Mouse (Mus musculus) Patski (cell line): ENCODE measurements around the gene Runx1. TPM values are rescaled to one million over a fixed set of nuclear protein-coding genes. Genes with fewer than 3 reads are reported as not detected.

Source experiments
- ATAC-seq: fragments of 100-300 bp; one replicate; pipeline ENCODE4 v1.8.0; 2021
- CTCF ChIA-PET: fragments of 350-600 bp; sonication (Branson Sonifier 250); formaldehyde crosslinking; loops from one replicate; lab custom pipeline; 2022; ENCODE audit warnings: inconsistent platforms; lab: Charles Lee
- POLR2A ChIA-PET: fragments of 350-600 bp; sonication (Branson Sonifier 250); formaldehyde crosslinking; loops from one replicate; lab custom pipeline; 2022; ENCODE audit warnings: antibody characterized with exemption, inconsistent platforms; lab: Charles Lee
- DNase-seq: peaks from one replicate; pipeline ENCODE4 v3.0.0-alpha.2; 2011; ENCODE audit warnings: low read depth, low spot score
- H3K27me3 ChIP-seq: fragments of 371-371 bp; one replicate; pipeline ENCODE4 v1.5.1; 2021
- CTCF ChIP-seq: fragments of 100-300 bp; IDR thresholded peaks from one replicate; pipeline ENCODE4 v1.5.1; 2021
- in situ Hi-C: fragments of 300-500 bp; cut with MboI; formaldehyde crosslinking; loops from 3 replicates; pipeline ENCODE4 v1.11.1; 2018; ENCODE audit warnings: low pct_unique_long_range_greater_than_20kb, mixed read lengths
- polyA plus RNA-seq: library from polyadenylated mRNA; unstranded; gene quantifications from one replicate; pipeline ENCODE4 v1.2.3, GENCODE M21; 2021

The Runx1 gene
- polyA plus RNA-seq, 1 experiment from 2014 or later = 42.5 TPM

DNA sequence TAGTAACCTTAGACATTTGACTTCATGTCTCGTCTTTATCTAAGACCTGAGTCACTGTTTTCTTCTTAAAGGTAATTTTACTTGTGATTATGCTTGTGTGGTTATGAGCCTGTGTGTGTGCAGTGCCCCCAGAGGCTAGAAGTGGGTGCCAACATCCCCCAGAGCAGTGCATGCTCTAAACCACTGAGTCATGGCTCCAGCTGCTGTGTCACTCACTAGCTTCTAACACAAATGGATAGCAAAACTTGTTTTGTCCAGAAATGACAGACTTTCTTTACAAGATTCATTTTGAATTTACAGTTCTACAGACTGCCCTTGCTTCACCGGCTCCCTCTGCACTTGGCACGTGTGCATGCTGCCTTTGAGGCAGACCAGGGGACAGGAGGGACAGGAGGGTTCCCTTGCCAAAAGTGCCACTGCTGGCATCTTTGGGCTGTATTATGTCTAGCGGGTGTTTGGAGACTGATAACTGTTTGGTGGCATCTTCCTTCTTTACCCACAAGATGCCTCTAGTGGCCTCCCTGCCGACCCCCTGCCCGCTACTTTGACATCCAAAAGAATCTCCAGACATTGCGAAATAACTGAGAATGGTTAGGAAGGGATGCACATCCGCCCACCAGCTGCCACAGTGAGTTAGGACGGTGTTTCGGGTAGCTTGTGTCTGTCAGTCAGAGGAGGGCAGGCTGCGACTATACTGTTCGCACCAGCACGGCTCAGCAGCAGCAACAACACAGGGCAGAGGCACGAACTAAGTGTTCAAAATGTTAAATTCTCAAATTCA is 217.6 kb downstream of the Runx1 start:
- DNase-seq = no peak
- POLR2A ChIA-PET = interaction anchor here (0.6 to 3.5 kb wide), 4 partner anchors 12 to 97 kb away, joined by 4 to 24 read pairs (median 4); no protein-coding TSS in a partner anchor
- TF ChIP-seq CTCF = no peak
- H3K27me3 ChIP-seq = no peaks in the 10 kb centered on the region
- in situ Hi-C loops = no loop called here
- CTCF ChIA-PET = interaction anchor here (0.8 to 1.4 kb wide), 2 partner anchors 26 to 43 kb away, joined by 3 read pairs; no protein-coding TSS in a partner anchor
- ATAC-seq = no peak

DNA sequence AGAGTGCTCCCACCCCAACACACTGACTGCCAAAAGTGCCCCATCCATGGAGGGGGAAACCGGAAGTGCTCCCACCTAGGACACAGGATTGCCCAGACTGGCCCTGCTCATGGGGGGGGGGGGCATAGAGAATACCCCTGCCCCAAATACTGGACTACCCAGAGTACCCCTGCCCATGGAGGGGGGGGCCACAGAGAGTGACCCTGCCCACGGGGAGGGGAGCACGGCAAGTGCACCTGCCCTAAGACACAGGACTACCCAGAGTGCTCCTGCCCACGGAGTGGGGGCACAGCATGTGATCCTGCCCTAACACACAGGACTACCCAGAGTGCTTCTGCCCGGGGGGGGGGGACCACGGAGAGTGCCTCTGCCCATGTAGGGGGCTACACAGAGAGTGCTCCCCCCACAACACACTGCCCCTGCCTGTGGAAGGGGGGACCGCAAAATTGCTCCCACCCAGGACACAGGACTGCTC is 219.4 kb downstream of the Runx1 start:
- POLR2A ChIA-PET = no interaction called here
- CTCF ChIA-PET = no interaction called here
- ATAC-seq (no peak), DNase-seq (no peak)
- H3K27me3 ChIP-seq = no peaks in the 10 kb centered on the region
- TF ChIP-seq CTCF = no peak
- in situ Hi-C loops = no loop called here

DNA sequence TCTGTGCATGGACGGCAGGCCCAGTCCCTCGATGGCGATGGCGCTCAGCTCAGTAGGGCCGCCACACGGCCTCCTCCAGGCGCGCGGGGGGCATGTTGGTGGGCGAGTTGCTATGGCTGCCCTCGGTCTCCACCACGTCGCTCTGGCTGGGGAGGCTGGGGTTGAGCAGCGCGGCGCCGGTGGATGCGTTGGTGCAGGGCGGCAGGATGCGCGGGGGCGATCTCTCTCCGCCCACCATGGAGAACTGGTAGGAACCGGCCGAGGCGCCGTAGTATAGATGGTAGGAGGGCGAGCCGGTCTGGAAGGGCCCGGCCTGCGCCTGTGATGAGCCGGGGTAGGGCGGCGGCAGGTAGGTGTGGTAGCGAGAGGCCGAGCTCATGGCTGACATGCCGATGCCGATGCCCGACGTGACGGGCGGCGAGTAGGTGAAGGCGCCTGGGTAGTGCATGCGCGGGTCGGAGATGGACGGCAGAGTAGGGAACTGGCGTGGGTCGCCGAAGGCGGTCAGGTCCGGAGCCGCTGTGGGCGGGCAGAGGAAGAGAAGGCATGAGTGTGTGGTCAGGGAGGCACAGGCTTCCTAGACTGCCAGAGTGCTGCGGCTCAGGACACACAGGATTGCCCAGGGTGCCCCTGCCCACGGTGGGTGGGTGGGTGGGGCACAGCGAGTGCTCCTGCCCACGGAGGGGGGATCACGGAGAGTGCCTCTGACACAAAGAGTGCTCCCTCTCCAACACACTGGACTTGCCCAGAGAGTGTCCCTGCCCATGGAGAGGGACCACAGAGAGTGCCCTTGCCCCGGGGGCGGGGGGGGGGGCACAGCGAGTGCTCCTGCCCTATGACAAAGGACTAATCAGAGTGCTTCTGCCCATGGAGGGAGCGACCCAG is 220.1 kb downstream of the Runx1 start:
- TF ChIP-seq CTCF = no peak
- POLR2A ChIA-PET = no interaction called here
- DNase-seq (no peak), ATAC-seq (no peak)
- H3K27me3 ChIP-seq = no peaks in the 10 kb centered on the region
- CTCF ChIA-PET = interaction anchor here (1.7 kb wide), 1 partner anchor 14 kb away, joined by 4 read pairs; no protein-coding TSS in a partner anchor
- in situ Hi-C loops = no loop called here

DNA sequence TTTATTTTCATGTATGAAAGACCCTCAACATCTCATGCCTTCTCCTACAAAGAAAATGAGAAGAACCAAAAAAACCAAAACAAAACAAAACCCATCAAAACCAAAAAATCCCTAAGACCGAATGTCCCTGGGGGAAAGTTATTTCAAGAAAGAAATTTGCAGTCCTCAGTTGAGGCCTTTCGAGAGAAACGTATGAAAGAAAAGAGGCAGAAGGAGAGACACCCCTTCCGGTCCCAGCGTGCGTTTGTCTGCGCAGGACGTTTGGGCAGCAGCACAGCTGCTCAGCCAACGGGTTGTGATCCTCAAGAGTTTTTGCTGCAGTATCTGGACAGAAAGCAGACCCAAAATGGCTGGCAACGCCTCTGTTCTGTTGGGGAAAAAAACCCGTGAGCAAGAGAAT is 223.4 kb downstream of the Runx1 start:
- no peak for ATAC-seq
- in situ Hi-C loops = no loop called here
- ChIA-PET CTCF (no interaction called here), POLR2A (no interaction called here)
- no peak for TF ChIP-seq CTCF
- H3K27me3 ChIP-seq = no peaks in the 10 kb centered on the region
- no peak for DNase-seq

DNA sequence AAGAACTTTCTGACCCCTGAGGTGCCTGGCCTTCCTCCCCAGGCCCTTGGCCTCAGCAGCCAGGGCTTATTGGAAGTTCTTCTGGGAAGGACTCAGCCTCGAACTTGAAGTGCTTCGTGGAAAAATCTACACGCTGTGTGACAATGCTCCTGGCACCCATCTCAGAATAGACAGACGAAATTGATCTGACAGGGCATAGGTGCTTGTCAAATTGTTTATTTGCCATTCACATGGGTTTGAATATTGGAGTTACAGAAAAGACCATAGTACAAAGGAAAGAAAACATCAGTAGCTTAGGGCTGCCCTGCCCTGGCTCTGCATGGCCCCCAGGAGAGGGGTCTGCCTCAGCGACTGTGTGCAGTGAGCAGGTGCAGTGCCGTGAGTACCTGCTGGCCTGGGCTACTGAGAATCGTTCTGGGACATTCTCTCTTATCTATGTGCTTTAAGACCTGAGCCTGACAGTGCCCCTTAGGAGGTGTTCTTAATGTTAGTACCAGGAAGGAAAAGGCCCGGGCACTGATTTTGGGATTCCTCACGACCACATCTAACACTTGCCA is 224.6 kb downstream of the Runx1 start:
- ChIA-PET CTCF (interaction anchor here (0.6 kb wide), 1 partner anchor 18 kb away, joined by 3 read pairs; no protein-coding TSS in a partner anchor), POLR2A (no interaction called here)
- DNase-seq = no peak
- TF ChIP-seq CTCF = no peak
- in situ Hi-C loops = no loop called here
- H3K27me3 ChIP-seq = no peaks in the 10 kb centered on the region
- no peak for ATAC-seq

DNA sequence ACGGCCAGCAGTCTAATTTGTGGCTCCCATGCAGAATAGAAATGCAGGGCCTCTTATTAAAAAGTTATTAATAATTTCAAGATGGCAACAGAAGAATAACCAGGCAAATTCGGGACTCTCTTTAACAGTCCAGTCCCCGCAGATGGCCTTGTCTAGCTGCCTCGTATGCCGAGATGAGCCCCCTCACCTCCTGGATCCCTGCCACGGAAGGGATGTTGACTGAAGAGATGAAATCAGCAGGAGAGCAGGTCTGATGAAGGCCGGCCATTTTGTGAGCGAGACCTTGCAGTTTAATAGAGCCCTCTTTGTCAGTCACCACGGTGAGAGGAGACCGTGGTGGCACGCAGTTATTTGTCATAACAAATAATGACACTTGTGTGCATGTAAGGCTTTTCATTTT is 226.5 kb downstream of the Runx1 start:
- in situ Hi-C loops = no loop called here
- CTCF ChIA-PET = no interaction called here
- DNase-seq (no peak), ATAC-seq (no peak)
- H3K27me3 ChIP-seq = no peaks in the 10 kb centered on the region
- no peak for TF ChIP-seq CTCF
- POLR2A ChIA-PET = no interaction called here

DNA sequence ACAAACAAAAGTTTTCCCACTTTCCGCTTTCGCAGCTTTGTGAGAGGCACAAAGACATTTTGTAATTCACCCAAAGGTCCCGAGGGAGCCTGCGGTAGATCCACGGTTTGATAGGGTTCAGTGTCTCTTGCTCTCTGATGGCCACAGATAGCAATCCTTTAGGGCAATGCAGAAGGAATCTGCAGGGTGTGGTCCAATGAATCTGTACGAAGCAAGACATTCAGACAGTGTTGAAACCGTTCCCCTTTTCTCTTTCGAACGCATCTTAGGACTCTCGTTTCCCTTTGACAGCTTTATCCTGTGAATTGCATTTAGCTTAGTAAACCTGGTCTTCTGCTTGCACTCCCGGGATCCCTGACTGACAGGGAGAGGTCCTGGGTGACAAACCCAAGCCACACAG is 228.3 kb downstream of the Runx1 start:
- ChIA-PET CTCF (no interaction called here), POLR2A (no interaction called here)
- in situ Hi-C loops = no loop called here
- ATAC-seq (no peak), DNase-seq (no peak)
- H3K27me3 ChIP-seq = no peaks in the 10 kb centered on the region
- no peak for TF ChIP-seq CTCF

DNA sequence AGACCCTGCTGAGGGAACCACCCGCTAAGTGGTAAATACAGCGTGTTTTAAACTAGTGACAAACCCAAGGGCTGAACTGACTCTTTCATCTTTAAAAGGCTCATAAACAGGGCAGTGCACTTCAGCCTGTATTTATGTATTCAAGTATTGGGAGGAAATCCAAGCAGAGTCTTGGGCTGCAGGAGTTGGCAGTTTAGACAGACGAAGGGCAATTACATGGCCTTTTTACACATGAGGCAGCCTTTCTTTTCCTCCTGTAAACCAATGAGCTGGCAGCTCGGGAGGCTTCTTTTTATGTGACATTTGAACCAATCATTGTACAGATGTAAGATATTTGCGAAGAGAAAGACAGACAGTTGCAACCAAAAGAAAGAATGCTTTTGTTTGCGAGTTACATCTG is 233.7 kb downstream of the Runx1 start:
- ChIA-PET POLR2A (no interaction called here), CTCF (interaction anchor here (2.1 kb wide), 1 partner anchor 13 kb away, joined by 4 read pairs; no protein-coding TSS in a partner anchor)
- DNase-seq (no peak), ATAC-seq (no peak)
- no peak for TF ChIP-seq CTCF
- no peaks in the 10 kb centered on the region for H3K27me3 ChIP-seq
- in situ Hi-C loops = no loop called here

DNA sequence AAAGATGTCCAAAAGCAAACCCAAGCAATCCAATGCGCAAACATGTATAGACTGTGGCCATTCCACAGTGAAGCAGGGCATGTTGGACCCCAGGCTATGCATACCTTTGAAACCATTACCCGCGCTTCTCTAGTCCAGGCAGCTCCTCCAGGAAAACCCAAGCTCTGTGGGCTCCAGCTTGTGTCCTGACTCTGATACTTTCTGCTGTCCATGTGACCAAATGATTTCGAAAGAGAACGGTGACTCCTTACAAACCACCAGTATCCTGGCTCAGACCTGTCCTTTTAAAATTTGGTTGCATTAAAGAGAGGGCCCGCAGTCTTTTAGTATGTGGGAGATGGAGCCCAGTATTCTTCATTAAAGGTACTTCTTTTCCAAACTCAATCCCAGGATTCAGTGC is 234.2 kb downstream of the Runx1 start:
- POLR2A ChIA-PET = no interaction called here
- in situ Hi-C loops = no loop called here
- CTCF ChIA-PET = interaction anchor here (2.1 kb wide), 1 partner anchor 13 kb away, joined by 4 read pairs; no protein-coding TSS in a partner anchor
- ATAC-seq (no peak), DNase-seq (no peak)
- no peak for TF ChIP-seq CTCF
- no peaks in the 10 kb centered on the region for H3K27me3 ChIP-seq

DNA sequence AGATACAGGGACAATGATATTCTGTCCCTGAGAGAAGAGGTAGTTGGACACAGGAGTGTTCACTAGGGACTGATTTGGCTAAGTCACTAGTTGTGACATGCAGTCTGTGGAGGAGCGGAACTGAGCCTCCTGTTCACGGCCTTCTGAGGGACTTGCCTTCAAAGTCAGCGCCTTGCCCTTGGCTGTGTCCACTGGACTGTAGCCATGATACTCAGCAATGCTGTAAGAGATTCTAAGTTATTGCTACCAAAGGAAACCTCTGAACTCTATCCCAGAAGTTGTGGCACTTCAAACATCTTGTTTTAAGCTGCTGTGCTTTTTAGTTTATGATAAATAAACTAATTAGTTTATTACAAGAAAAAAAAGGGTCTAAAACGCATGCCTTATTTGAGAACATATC is 238.1 kb downstream of the Runx1 start:
- DNase-seq (no peak), ATAC-seq (no peak)
- TF ChIP-seq CTCF = no peak
- ChIA-PET POLR2A (no interaction called here), CTCF (no interaction called here)
- H3K27me3 ChIP-seq = no peaks in the 10 kb centered on the region
- in situ Hi-C loops = no loop called here
